Mouse (Mus musculus) liver, postnatal 0 days (tissue): ENCODE measurements at regions not wholly inside any gene's neighbourhood (a gene's known extent, or its start where the extent isn't known, plus 50 kb on each side); places are given as distances from the start of the nearest gene placed in this dataset.

Source experiments
- CTCF ChIP-seq: sonication (generic); IDR thresholded peaks from 2 replicates; pipeline ENCODE4 v1.5.1; 2016; ENCODE audit warnings: antibody characterized with exemption, low read depth
- EP300 ChIP-seq: IDR thresholded peaks from 2 replicates; pipeline ENCODE4 v1.6.1; 2016; ENCODE audit warnings: antibody characterized with exemption, low read depth, mild to moderate bottlenecking

DNA sequence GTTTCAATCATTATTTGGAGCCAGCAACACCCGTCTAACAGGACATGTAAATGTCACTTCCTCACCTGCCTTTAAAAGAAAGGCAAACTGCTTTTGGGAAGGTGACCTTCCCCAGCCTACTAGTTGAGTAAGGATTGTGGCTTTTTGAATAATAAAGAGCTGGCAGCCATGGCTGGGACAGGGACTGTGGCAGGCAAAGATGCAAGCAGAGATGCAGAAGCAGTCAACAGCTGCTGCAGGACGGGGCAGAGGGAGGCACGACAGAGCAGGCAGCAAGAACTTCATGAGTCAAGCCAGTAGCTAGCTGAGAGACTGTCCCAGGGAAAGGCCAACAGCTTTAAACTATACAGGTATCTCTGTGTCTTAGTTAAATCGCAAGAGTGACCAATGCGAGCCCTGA, 334.7 kb upstream of the Zfp462 start:
- no peak for TF ChIP-seq CTCF
- no peak for TF ChIP-seq EP300
